Mouse (Mus musculus) olfactory bulb, adult 2 months (tissue): ENCODE measurements at regions not wholly inside any gene's neighbourhood (a gene's known extent, or its start where the extent isn't known, plus 50 kb on each side); places are given as distances from the start of the nearest gene placed in this dataset.
A peak's percentile ranks its signal among the peaks of the same experiment; 100 is the strongest.

Experiments used
- H3K27ac ChIP-seq: fragments of 200-500 bp; 2 replicates; pipeline ENCODE4 v1.5.1; 2012; ENCODE audit warnings: low read depth, low read length; ENCODE audit not compliant: insufficient read depth
- H3K4me1 ChIP-seq: fragments of 200-500 bp; 2 replicates; pipeline ENCODE4 v1.6.1; 2012; ENCODE audit warnings: low read length; ENCODE audit not compliant: control insufficient read depth, insufficient read depth
- H3K4me3 ChIP-seq: fragments of 200-500 bp; 2 replicates; pipeline ENCODE4 v1.5.1; 2012; ENCODE audit warnings: mild to moderate bottlenecking, low read depth, low read length, moderate library complexity; ENCODE audit not compliant: insufficient read depth
- CTCF ChIP-seq: fragments of 200-500 bp; IDR thresholded peaks from 2 replicates; pipeline ENCODE4 v1.5.1; 2012; ENCODE audit warnings: low read depth, mild to moderate bottlenecking, low read length, moderate library complexity; ENCODE audit not compliant: insufficient read depth
- POLR2A ChIP-seq: fragments of 200-500 bp; IDR thresholded peaks from 2 replicates; pipeline ENCODE4 v1.6.1; 2012; ENCODE audit warnings: mild to moderate bottlenecking, low read depth, low read length, moderate library complexity; ENCODE audit not compliant: insufficient read depth
- WGBS: fragments of 180-500 bp; shearing (Covaris S2); methylation state at CpG from one replicate; pipeline ENCODE4 v1.1.7; 2018; 5-methylcytosine and 5-hydroxymethylcytosine counted together

GRCm38 (mm10) chr15:25510060-25510492 lies 96.5 kb upstream of the Basp1 start:
- H3K4me3 ChIP-seq = no peak overlapping the region
- H3K4me1 ChIP-seq = no peaks in the 10 kb centered on the region
- TF ChIP-seq POLR2A (no peak), CTCF (no peak)
- WGBS = 37% methylated on average over 8 of the region's 8 CpGs
- no peak overlapping the region for H3K27ac ChIP-seq

- WGBS = 81% methylated on average over 15 of the region's 15 CpGs
- Histone ChIP-seq H3K27ac (no peak overlapping the region), H3K4me3 (no peak overlapping the region), H3K4me1 (no peaks in the 10 kb centered on the region)
- TF ChIP-seq CTCF = no peak
- no peak for TF ChIP-seq POLR2A
These were observed 104.0 kb upstream of the Myo10 start for GRCm38 (mm10) chr15:25518025-25518928.

- Histone ChIP-seq H3K27ac (no peak overlapping the region), H3K4me3 (no peak overlapping the region), H3K4me1 (no peaks in the 10 kb centered on the region)
- 95% methylated on average over 4 of the region's 4 CpGs for WGBS
- no peak for TF ChIP-seq CTCF
- TF ChIP-seq POLR2A = no peak
These were observed 98.1 kb upstream of the Myo10 start for GRCm38 (mm10) chr15:25524189-25524588.

- WGBS = 62% methylated on average over 7 of the region's 7 CpGs
- H3K4me3 ChIP-seq = no peak overlapping the region
- no peaks in the 10 kb centered on the region for H3K4me1 ChIP-seq
- no peak overlapping the region for H3K27ac ChIP-seq
- TF ChIP-seq CTCF (no peak), POLR2A (no peak)
These were observed 97.0 kb upstream of the Myo10 start for GRCm38 (mm10) chr15:25525337-25525736.

- WGBS = 65% methylated on average over 22 of the region's 22 CpGs
- TF ChIP-seq POLR2A = peak; percentile 16; the same call in 1 of the 2 replicates
- TF ChIP-seq CTCF = no peak
- no peak overlapping the region for H3K4me3 ChIP-seq
- peaks cover 2% of the 10 kb centered on the region; the same call in 1 of the 2 replicates for H3K4me1 ChIP-seq
- no peak overlapping the region for H3K27ac ChIP-seq
These were observed 85.6 kb upstream of the Myo10 start for GRCm38 (mm10) chr15:25536451-25537334.

GRCm38 (mm10) chr15:25539344-25540176 lies 82.8 kb upstream of the Myo10 start:
- no peak overlapping the region for H3K27ac ChIP-seq
- TF ChIP-seq POLR2A = no peak
- TF ChIP-seq CTCF = no peak
- peaks cover 2% of the 10 kb centered on the region; the same call in 1 of the 2 replicates for H3K4me1 ChIP-seq
- 82% methylated on average over 20 of the region's 20 CpGs for WGBS
- no peak overlapping the region for H3K4me3 ChIP-seq

- H3K4me1 ChIP-seq = no peaks in the 10 kb centered on the region
- H3K27ac ChIP-seq = no peak overlapping the region
- no peak overlapping the region for H3K4me3 ChIP-seq
- TF ChIP-seq CTCF (no peak), POLR2A (no peak)
- 85% methylated on average over 4 of the region's 4 CpGs for WGBS
These were observed 79.9 kb upstream of the Myo10 start for GRCm38 (mm10) chr15:25542382-25542781.

GRCm38 (mm10) chr15:25546185-25546584 lies 76.1 kb upstream of the Myo10 start:
- no peak overlapping the region for H3K27ac ChIP-seq
- TF ChIP-seq CTCF = no peak
- no peak for TF ChIP-seq POLR2A
- no peak overlapping the region for H3K4me3 ChIP-seq
- no peaks in the 10 kb centered on the region for H3K4me1 ChIP-seq
- 60% methylated on average over 4 of the region's 4 CpGs for WGBS
